Mouse (Mus musculus): Measurements from ENCODE around the gene Wdr64. TPM values are rescaled to one million over a fixed set of nuclear protein-coding genes. Genes with fewer than 3 reads are reported as not detected.

Gene Wdr64
- polyA plus RNA-seq, 1 experiment = not detected

DNA sequence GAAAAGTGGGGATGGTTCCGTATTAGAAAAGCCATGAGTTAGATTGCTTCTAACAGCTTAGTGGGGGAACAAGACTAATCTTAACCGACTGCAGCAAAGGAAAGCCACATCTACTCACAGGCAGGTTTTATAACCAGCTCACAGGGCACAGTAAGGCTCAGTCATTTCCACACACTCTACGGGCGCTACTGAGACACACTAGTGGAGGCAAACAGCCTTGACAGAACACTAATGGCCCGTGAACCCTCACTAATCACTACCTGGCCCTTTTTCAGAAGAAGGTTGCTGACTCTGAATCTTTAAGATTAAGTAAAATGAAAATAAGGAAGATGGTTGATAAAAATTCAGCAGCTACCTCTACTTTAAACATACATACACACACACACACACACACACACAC is 9.2 kb downstream of the Wdr64 start:
- no peak overlapping the region for H3K4me3 ChIP-seq (ENCODE audit: insufficient read depth, low read depth, low read length)
- H3K4me1 ChIP-seq (ENCODE audit: control insufficient read depth, insufficient read depth, low read length) = no peaks in the 10 kb centered on the region
- no peak for TF ChIP-seq POLR2A (IDR thresholded peaks at IDR 0.05; ENCODE audit: insufficient read depth, low read depth, low read length)
- TF ChIP-seq CTCF (IDR thresholded peaks at IDR 0.05; ENCODE audit: insufficient read depth, low read depth, low read length) = no peak
- no peak overlapping the region for H3K27ac ChIP-seq (ENCODE audit: insufficient read depth, low read depth, low read length)
- 70% methylated on average over 5 of the region's 5 CpGs for WGBS

DNA sequence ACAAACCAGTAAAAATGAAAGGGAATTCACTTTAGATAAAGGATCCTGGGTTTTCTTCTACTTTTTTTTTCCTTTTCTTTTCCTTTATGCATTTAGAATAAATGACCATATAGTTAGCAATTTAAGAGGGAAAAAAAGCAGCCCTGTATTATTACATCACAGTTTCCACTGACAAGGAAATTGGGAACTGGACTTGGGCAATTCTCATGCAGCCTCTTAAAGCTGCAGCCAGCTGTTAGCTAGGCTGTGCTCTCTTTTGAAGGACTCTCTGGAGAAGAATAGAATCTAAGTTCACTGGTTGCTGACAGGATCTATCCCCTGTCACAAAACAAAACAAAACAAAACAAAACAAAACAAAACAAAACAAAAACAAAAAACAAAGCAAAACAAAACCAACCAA is 9.6 kb downstream of the Wdr64 start:
- TF ChIP-seq POLR2A (IDR thresholded peaks at IDR 0.05; ENCODE audit: insufficient read depth, low read depth, low read length) = no peak
- no peak for TF ChIP-seq CTCF (IDR thresholded peaks at IDR 0.05; ENCODE audit: insufficient read depth, low read depth, low read length)
- no peak overlapping the region for H3K27ac ChIP-seq (ENCODE audit: insufficient read depth, low read depth, low read length)
- no peaks in the 10 kb centered on the region for H3K4me1 ChIP-seq (ENCODE audit: control insufficient read depth, insufficient read depth, low read length)
- no peak overlapping the region for H3K4me3 ChIP-seq (ENCODE audit: insufficient read depth, low read depth, low read length)

DNA sequence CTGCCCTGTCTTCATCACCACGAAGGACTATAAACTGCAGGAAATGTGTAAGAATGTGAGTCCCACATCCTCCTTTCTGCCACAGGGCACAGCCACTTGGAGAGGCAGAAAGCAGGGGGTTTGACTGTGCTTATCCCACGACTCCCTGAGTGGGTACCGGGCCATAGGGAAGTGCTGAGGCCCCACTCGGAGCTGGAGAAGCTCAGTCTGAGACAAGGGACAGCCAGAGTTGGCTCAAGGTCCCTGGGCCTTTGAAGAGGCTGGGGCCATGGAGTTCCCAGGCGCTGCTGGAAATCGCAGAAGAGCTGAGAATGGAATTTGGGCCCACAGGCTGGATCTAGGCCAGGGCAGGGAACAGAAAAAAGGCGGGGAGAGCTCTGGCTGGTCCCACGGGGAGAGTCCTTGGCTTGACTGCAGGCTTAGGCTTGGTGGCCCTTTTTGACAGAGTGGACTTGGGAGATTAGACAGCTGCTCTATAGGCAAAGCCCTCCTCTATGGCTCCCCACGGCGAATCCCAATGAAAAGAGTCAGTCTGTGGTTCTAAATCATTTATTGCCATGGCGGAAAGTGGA is 14.0 kb downstream of the Wdr64 start:
- no peak overlapping the region for H3K4me3 ChIP-seq (ENCODE audit: insufficient read depth, low read depth, low read length)
- 64% methylated on average over 11 of the region's 11 CpGs for WGBS
- no peaks in the 10 kb centered on the region for H3K4me1 ChIP-seq (ENCODE audit: control insufficient read depth, insufficient read depth, low read length)
- H3K27ac ChIP-seq (ENCODE audit: insufficient read depth, low read depth, low read length) = no peak overlapping the region
- TF ChIP-seq POLR2A (IDR thresholded peaks at IDR 0.05; ENCODE audit: insufficient read depth, low read depth, low read length) = no peak
- TF ChIP-seq CTCF (IDR thresholded peaks at IDR 0.05; ENCODE audit: insufficient read depth, low read depth, low read length) = no peak

DNA sequence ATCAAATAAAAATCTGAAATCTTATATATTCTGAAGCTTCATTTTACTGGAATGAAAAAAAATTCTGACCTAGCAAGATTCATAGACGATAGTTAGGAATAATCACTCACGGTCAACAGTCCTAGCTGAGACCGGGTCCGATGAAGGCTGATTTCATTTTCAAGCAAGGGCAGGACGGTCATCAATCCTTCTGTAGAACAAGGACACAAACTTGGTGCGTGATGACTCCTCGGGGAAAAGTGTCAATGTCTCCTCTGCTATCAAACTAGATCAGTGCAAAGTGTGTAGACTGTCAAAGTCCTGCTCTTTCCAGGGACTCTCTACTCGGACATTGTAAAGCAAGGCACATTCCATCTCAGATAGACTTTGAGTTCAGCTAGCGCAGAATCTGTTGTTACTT is 18.4 kb downstream of the Wdr64 start:
- TF ChIP-seq POLR2A (IDR thresholded peaks at IDR 0.05; ENCODE audit: insufficient read depth, low read depth, low read length) (no peak), CTCF (IDR thresholded peaks at IDR 0.05; ENCODE audit: insufficient read depth, low read depth, low read length) (no peak)
- Histone ChIP-seq H3K27ac (ENCODE audit: insufficient read depth, low read depth, low read length) (no peak overlapping the region), H3K4me3 (ENCODE audit: insufficient read depth, low read depth, low read length) (no peak overlapping the region), H3K4me1 (ENCODE audit: control insufficient read depth, insufficient read depth, low read length) (no peaks in the 10 kb centered on the region)
- 95% methylated on average over 9 of the region's 9 CpGs for WGBS

DNA sequence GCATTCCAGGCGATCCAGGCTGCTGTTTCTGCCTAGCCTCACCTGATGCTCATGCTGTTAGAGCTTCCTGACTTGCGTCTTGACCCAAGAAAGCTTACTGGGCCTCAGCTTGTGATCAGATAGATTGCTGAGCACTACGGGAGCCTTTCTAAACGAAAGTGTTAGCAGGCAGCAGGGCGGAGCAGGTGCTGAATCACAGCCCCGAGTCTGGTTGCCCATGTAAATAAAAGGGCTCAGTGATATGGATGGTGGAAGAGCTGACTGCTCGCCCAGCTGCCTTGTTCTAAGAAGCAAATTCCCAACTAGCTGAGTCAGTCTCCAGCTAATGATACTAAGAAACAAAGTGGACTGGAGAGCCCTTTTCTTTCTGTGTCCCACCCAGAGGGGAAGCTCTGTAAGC is 27.4 kb downstream of the Wdr64 start:
- 38% methylated on average over 7 of the region's 7 CpGs for WGBS
- peaks cover 7% of the 10 kb centered on the region for H3K4me1 ChIP-seq (ENCODE audit: control insufficient read depth, insufficient read depth, low read length)
- no peak overlapping the region for H3K27ac ChIP-seq (ENCODE audit: insufficient read depth, low read depth, low read length)
- no peak for TF ChIP-seq CTCF (IDR thresholded peaks at IDR 0.05; ENCODE audit: insufficient read depth, low read depth, low read length)
- TF ChIP-seq POLR2A (IDR thresholded peaks at IDR 0.05; ENCODE audit: insufficient read depth, low read depth, low read length) = no peak
- no peak overlapping the region for H3K4me3 ChIP-seq (ENCODE audit: insufficient read depth, low read depth, low read length)

DNA sequence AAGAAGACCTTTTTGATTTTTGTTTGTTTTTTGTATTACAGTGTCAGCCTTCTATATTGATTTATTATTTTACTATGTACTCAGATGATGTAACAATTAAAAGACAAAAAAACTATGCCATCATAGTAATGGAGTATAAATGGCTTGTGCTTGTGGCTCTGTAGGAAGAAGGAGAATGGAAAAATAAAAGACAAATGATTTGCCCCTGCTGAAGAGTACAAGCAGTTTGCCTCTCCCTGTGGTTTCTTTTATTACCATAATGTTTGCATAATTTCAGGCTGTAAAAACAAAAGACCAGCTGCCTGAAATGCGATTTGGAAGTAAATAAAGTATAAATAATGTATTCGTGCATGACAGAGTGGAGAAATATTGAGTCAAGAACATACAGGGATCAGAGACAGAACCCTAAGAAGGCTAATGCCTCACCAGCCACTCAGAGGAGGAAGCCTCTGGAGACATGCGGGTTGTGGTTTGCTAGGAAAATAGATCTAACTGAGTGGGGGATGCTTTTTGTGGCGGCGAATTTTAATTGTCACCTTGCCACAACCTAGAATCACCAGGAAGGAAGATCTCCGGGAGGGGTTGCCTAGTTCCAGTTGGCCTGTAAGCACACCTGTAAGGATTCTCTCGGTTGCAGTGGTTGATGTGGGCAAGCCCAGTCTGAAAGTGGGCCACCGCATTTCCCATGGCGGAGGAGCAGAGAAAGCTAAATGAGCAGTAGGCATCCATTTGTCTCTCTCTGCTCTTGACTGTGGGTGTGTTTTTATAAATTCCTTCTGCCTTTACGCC is 56.4 kb downstream of the Wdr64 start:
- no peak for TF ChIP-seq CTCF (IDR thresholded peaks at IDR 0.05; ENCODE audit: insufficient read depth, low read depth, low read length)
- no peak for TF ChIP-seq POLR2A (IDR thresholded peaks at IDR 0.05; ENCODE audit: insufficient read depth, low read depth, low read length)
- no peak overlapping the region for H3K4me3 ChIP-seq (ENCODE audit: insufficient read depth, low read depth, low read length)
- WGBS = 54% methylated on average over 10 of the region's 10 CpGs
- H3K4me1 ChIP-seq (ENCODE audit: control insufficient read depth, insufficient read depth, low read length) = no peaks in the 10 kb centered on the region
- no peak overlapping the region for H3K27ac ChIP-seq (ENCODE audit: insufficient read depth, low read depth, low read length)

DNA sequence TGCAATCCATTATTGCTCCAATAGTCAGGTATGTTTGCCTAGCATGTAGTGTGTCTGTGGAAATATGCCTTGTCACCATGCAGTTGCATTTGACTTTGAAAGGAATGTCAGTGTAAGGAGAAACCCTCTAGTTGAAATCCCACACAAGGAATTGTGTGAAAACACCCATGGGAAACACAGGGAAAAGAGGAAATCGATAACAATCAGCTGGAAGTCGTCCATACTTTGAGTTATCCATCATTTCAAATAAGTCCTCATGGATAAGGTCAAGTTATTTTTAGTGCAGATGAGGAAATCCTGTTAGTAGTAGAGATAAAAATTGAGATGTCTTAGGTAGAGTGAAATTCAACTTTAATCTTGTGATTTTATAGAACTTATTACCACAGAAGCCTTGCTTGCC is 96.3 kb downstream of the Wdr64 start:
- no peak overlapping the region for H3K4me3 ChIP-seq (ENCODE audit: insufficient read depth, low read depth, low read length)
- H3K4me1 ChIP-seq (ENCODE audit: control insufficient read depth, insufficient read depth, low read length) = no peaks in the 10 kb centered on the region
- H3K27ac ChIP-seq (ENCODE audit: insufficient read depth, low read depth, low read length) = no peak overlapping the region
- 82% methylated on average over 2 of the region's 2 CpGs for WGBS
- TF ChIP-seq POLR2A (IDR thresholded peaks at IDR 0.05; ENCODE audit: insufficient read depth, low read depth, low read length) (no peak), CTCF (IDR thresholded peaks at IDR 0.05; ENCODE audit: insufficient read depth, low read depth, low read length) (no peak)

DNA sequence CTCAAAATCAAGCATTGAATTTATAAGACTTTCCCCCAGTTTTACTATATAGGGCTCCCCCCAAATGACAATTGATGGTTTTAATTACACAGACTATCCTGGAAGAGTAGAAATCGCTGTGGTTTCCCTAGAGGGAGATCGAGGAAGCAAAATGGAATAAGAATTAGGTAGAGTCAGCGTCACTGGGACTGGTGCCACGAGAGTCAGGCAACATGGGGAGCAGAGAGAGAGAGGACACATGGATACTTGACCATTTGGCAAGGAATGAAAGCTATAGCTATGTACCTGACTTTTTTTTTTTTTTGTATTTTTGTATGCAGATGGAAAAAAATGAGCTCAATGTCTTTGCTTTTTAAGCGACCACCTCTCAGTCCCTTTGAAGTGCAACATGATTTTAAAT is 110.0 kb downstream of the Wdr64 start:
- Histone ChIP-seq H3K4me1 (ENCODE audit: control insufficient read depth, insufficient read depth, low read length) (no peaks in the 10 kb centered on the region), H3K27ac (ENCODE audit: insufficient read depth, low read depth, low read length) (no peak overlapping the region), H3K4me3 (ENCODE audit: insufficient read depth, low read depth, low read length) (no peak overlapping the region)
- TF ChIP-seq POLR2A (IDR thresholded peaks at IDR 0.05; ENCODE audit: insufficient read depth, low read depth, low read length) = no peak
- no peak for TF ChIP-seq CTCF (IDR thresholded peaks at IDR 0.05; ENCODE audit: insufficient read depth, low read depth, low read length)
- 75% methylated on average over 5 of the region's 5 CpGs for WGBS

DNA sequence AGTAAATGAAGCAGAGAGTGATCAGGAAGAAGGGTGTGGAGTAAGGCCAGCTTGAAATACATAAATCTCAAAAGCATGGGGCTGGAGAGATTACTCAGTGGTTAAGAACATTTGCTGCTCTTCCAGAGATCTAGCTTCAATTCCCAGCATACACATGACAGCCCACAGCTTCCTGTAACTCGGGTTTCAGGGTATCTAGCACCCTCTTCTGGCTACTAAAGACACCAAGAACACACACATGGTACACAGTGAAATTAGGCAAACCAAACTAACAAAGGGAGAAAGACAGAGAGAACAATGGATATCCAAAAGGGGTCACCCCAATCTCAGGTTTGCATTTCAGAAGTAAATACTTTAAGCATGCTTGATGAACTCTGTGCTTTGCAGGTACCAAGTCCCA is 113.2 kb downstream of the Wdr64 start:
- no peak overlapping the region for H3K27ac ChIP-seq (ENCODE audit: insufficient read depth, low read depth, low read length)
- 14% methylated on average over 1 of the region's 1 CpGs for WGBS
- no peak overlapping the region for H3K4me3 ChIP-seq (ENCODE audit: insufficient read depth, low read depth, low read length)
- no peak for TF ChIP-seq CTCF (IDR thresholded peaks at IDR 0.05; ENCODE audit: insufficient read depth, low read depth, low read length)
- TF ChIP-seq POLR2A (IDR thresholded peaks at IDR 0.05; ENCODE audit: insufficient read depth, low read depth, low read length) = no peak
- no peaks in the 10 kb centered on the region for H3K4me1 ChIP-seq (ENCODE audit: control insufficient read depth, insufficient read depth, low read length)

Data from olfactory bulb, adult 2 months (tissue).